Comparison of ENCODE assay signal across 8 mouse cellular contexts in the genomic region with DNA sequence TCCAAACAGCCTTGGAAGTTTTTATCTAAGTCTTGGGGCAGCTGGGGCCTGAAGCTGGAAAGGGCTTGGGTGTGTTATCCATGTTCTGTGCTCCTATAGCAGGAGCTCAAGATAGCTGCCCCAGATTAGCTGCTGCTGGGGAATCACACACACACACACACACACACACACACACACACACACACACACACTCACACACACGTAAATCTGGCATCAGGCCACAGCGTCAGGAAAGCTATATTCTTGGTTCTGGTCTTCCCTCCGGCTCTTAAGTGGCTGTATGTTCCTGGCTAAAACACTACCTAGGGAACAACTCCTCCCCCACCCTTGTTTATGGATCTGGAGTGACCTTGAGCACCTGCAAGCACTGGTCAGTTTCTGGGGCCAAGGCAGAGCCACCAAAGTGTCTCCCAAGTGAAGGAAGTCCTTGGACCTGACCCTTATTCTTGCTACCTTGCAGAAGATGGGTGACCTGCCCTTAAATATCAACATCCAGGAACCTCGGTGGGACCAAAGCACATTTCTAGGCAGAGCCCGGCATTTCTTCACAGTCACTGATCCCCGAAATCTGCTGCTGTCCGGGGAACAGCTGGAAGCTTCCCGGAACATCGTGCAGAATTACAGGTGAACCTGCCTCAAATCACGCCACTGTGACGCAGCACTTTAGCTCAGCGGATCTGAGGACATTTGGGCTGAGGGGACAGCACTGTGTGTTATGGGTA. TPM values are rescaled to one million over a fixed set of nuclear protein-coding genes. Genes with fewer than 3 reads are reported as not detected.
DNase-seq lines count a peak whose midpoint lies in the region; ATAC-seq and TF ChIP-seq lines count a peak whose summit lies in the region.

No protein-coding gene starts in this region.

- no peak for TF ChIP-seq POLR2A in cortical plate, adult 2 months (IDR thresholded peaks at IDR 0.05; ENCODE audit: extremely low read depth, insufficient read depth, low read length)

- H3K9me3 ChIP-seq in kidney, embryonic 16.5 days (ENCODE audit: low read length), result no peaks in the 10 kb centered on the region
- H3K9me3 ChIP-seq in hindbrain, embryonic 12.5 days (replicated peaks), result no peaks in the 10 kb centered on the region
- no peaks in the 10 kb centered on the region for H3K9me3 ChIP-seq in midbrain, embryonic 15.5 days

- peaks cover 39% of the 10 kb centered on the region for H3K4me1 ChIP-seq in kidney, embryonic 16.5 days (ENCODE audit: insufficient read depth, low read length)
- peaks cover 2% of the 10 kb centered on the region for H3K4me1 ChIP-seq in cortical plate, adult 2 months (ENCODE audit: control insufficient read depth, insufficient read depth, low read length)
- H3K4me1 ChIP-seq in hindbrain, embryonic 12.5 days, result peaks cover 34% of the 10 kb centered on the region
- H3K4me1 ChIP-seq in midbrain, embryonic 15.5 days, result peaks cover 45% of the 10 kb centered on the region

- peak overlapping the region; percentile 91 for H3K27ac ChIP-seq in kidney, embryonic 16.5 days (ENCODE audit: low read length)
- H3K27ac ChIP-seq in cortical plate, adult 2 months (ENCODE audit: insufficient read depth, low read length), result peak overlapping the region; percentile 93
- H3K27ac ChIP-seq in hindbrain, embryonic 12.5 days, result 0 out of 2 replicates have a peak overlapping the region, but pooled peaks have one; percentile 87
- peak overlapping the region; percentile 94 for H3K27ac ChIP-seq in midbrain, embryonic 15.5 days

- DNase-seq in kidney, adult 11 months, result no peak
- DNase-seq in adrenal gland, adult 2 months, result no peak
- no peak for DNase-seq in layer of hippocampus, adult 9-11 months
- DNase-seq in urinary bladder, postnatal 10 days (ENCODE audit: low spot score), result no peak

- peaks cover 13% of the 10 kb centered on the region for H3K36me3 ChIP-seq in kidney, embryonic 16.5 days (ENCODE audit: insufficient read depth, low read length)
- peaks cover 24% of the 10 kb centered on the region for H3K36me3 ChIP-seq in hindbrain, embryonic 12.5 days
- H3K36me3 ChIP-seq in midbrain, embryonic 15.5 days (replicated peaks), result peaks cover 14% of the 10 kb centered on the region; the same call in 1 of the 2 replicates

- H3K4me2 ChIP-seq in kidney, embryonic 16.5 days (replicated peaks; ENCODE audit: low read depth, low read length), result peak overlapping the region; percentile 78
- H3K4me2 ChIP-seq in hindbrain, embryonic 12.5 days (replicated peaks), result peak overlapping the region; percentile 71
- H3K4me2 ChIP-seq in midbrain, embryonic 15.5 days, result peak overlapping the region; percentile 83

- 73% methylated on average over 12 of the region's 12 CpGs for WGBS in kidney, embryonic 16.5 days
- 83% methylated on average over 12 of the region's 12 CpGs for WGBS in hindbrain, embryonic 12.5 days
- WGBS in midbrain, embryonic 15.5 days, result 81% methylated on average over 12 of the region's 12 CpGs

- ATAC-seq in kidney, embryonic 16.5 days (ENCODE audit: low FRiP score, low TSS enrichment), result no peak
- ATAC-seq in hindbrain, embryonic 12.5 days (ENCODE audit: low FRiP score), result no peak
- no peak for ATAC-seq in midbrain, embryonic 15.5 days (replicated peaks)

- H3K27me3 ChIP-seq in kidney, embryonic 16.5 days (ENCODE audit: insufficient read depth, low read length), result peaks cover 15% of the 10 kb centered on the region; the same call in 1 of the 2 replicates
- peaks cover 24% of the 10 kb centered on the region for H3K27me3 ChIP-seq in hindbrain, embryonic 12.5 days
- peaks cover 4% of the 10 kb centered on the region; the same call in 1 of the 2 replicates for H3K27me3 ChIP-seq in midbrain, embryonic 15.5 days (replicated peaks)

- TF ChIP-seq CTCF in cortical plate, adult 2 months (IDR thresholded peaks at IDR 0.05; ENCODE audit: extremely low read depth, insufficient read depth, low read length), result no peak

- H3K4me3 ChIP-seq in kidney, embryonic 16.5 days (ENCODE audit: low read length), result peak overlapping the region; percentile 54
- peak overlapping the region; percentile 59 for H3K4me3 ChIP-seq in cortical plate, adult 2 months (ENCODE audit: insufficient read depth, low read length)
- H3K4me3 ChIP-seq in hindbrain, embryonic 12.5 days, result peak overlapping the region; percentile 49
- peak overlapping the region; percentile 71 for H3K4me3 ChIP-seq in midbrain, embryonic 15.5 days

- H3K9ac ChIP-seq in kidney, embryonic 16.5 days (replicated peaks; ENCODE audit: low read length), result peak overlapping the region; percentile 66
- peak overlapping the region; percentile 69 for H3K9ac ChIP-seq in hindbrain, embryonic 12.5 days
- H3K9ac ChIP-seq in midbrain, embryonic 15.5 days, result peak overlapping the region; percentile 79

RNA-seq across cellular contexts. Expression of a gene that starts 1.5 kb away (rescaled TPM):
- polyA plus RNA-seq in kidney, embryonic 16.5 days (2015; fragmentation: Nextera tagmentation; extraction: Ambion mirVana), result 25.6 and 27.4 TPM in 2 replicates
- 113 and 119 TPM in 2 replicates for polyA plus RNA-seq in cortical plate, adult 2 months (2012; rRNA removed)
- 38.2 and 41.6 TPM in 2 replicates for polyA plus RNA-seq in hindbrain, embryonic 12.5 days (2016; fragmentation: Nextera tagmentation; extraction: Ambion mirVana)
- 89.6 and 97.2 TPM in 2 replicates for polyA plus RNA-seq in midbrain, embryonic 15.5 days (2015; fragmentation: Nextera tagmentation; extraction: Ambion mirVana)
- 10 to 100 TPM; 51.2 to 89.3 TPM for total RNA-seq in adrenal gland, adult 2 months (2021)
- polyA plus RNA-seq in adrenal gland, adult 2 months (2012; rRNA removed), result 45.9 and 65.5 TPM in 2 replicates

RNA-seq across cellular contexts. Expression of a gene that starts 3.3 kb away (rescaled TPM):
- 0.82 and 0.89 TPM in 2 replicates for polyA plus RNA-seq in kidney, embryonic 16.5 days (2015; fragmentation: Nextera tagmentation; extraction: Ambion mirVana)
- polyA plus RNA-seq in cortical plate, adult 2 months (2012; rRNA removed), result 7.5 and 8.8 TPM in 2 replicates
- polyA plus RNA-seq in hindbrain, embryonic 12.5 days (2016; fragmentation: Nextera tagmentation; extraction: Ambion mirVana), result 0.72 and 0.81 TPM in 2 replicates
- polyA plus RNA-seq in midbrain, embryonic 15.5 days (2015; fragmentation: Nextera tagmentation; extraction: Ambion mirVana), result 3.2 and 4.1 TPM in 2 replicates
- total RNA-seq in adrenal gland, adult 2 months (2021), result under 1 TPM in 1 of 2 experiments, not detected in 1; 0.09 TPM
- 0.62 and 0.65 TPM in 2 replicates for polyA plus RNA-seq in adrenal gland, adult 2 months (2012; rRNA removed)

RNA-seq across cellular contexts. Expression of a gene that starts 26.2 kb away (rescaled TPM):
- 14.6 and 18.4 TPM in 2 replicates for polyA plus RNA-seq in kidney, embryonic 16.5 days (2015; fragmentation: Nextera tagmentation; extraction: Ambion mirVana)
- 6.8 and 9.1 TPM in 2 replicates for polyA plus RNA-seq in cortical plate, adult 2 months (2012; rRNA removed)
- 9.4 and 14.1 TPM in 2 replicates for polyA plus RNA-seq in hindbrain, embryonic 12.5 days (2016; fragmentation: Nextera tagmentation; extraction: Ambion mirVana)
- polyA plus RNA-seq in midbrain, embryonic 15.5 days (2015; fragmentation: Nextera tagmentation; extraction: Ambion mirVana), result 1.3 TPM in 2 replicates
- total RNA-seq in adrenal gland, adult 2 months (2021), result 1 to 10 TPM; 2.2 to 6.0 TPM
- polyA plus RNA-seq in adrenal gland, adult 2 months (2012; rRNA removed), result 9.8 and 11.1 TPM in 2 replicates

RNA-seq across cellular contexts. Expression of a gene that starts 34.6 kb away (rescaled TPM):
- 57.5 and 59.2 TPM in 2 replicates for polyA plus RNA-seq in kidney, embryonic 16.5 days (2015; fragmentation: Nextera tagmentation; extraction: Ambion mirVana)
- polyA plus RNA-seq in cortical plate, adult 2 months (2012; rRNA removed), result 39.3 and 40.1 TPM in 2 replicates
- polyA plus RNA-seq in hindbrain, embryonic 12.5 days (2016; fragmentation: Nextera tagmentation; extraction: Ambion mirVana), result 71.0 and 72.1 TPM in 2 replicates
- polyA plus RNA-seq in midbrain, embryonic 15.5 days (2015; fragmentation: Nextera tagmentation; extraction: Ambion mirVana), result 25.2 and 28.6 TPM in 2 replicates
- total RNA-seq in adrenal gland, adult 2 months (2021), result 100 to 1,000 TPM in 1 of 2 experiments, 10 to 100 TPM in 1; 52.8 to 111 TPM
- 313 and 342 TPM in 2 replicates for polyA plus RNA-seq in adrenal gland, adult 2 months (2012; rRNA removed)

RNA-seq across cellular contexts. Expression of a gene that starts 42.6 kb away (rescaled TPM):
- polyA plus RNA-seq in kidney, embryonic 16.5 days (2015; fragmentation: Nextera tagmentation; extraction: Ambion mirVana), result 69.5 and 72.8 TPM in 2 replicates
- 68.3 and 70.8 TPM in 2 replicates for polyA plus RNA-seq in cortical plate, adult 2 months (2012; rRNA removed)
- 79.4 and 81.6 TPM in 2 replicates for polyA plus RNA-seq in hindbrain, embryonic 12.5 days (2016; fragmentation: Nextera tagmentation; extraction: Ambion mirVana)
- polyA plus RNA-seq in midbrain, embryonic 15.5 days (2015; fragmentation: Nextera tagmentation; extraction: Ambion mirVana), result 86.9 and 88.0 TPM in 2 replicates
- total RNA-seq in adrenal gland, adult 2 months (2021), result 10 to 100 TPM; 45.2 to 55.1 TPM
- polyA plus RNA-seq in adrenal gland, adult 2 months (2012; rRNA removed), result 196 and 208 TPM in 2 replicates
